Mouse (Mus musculus) right cerebral cortex, postnatal 25 days (tissue): ENCODE measurements around the gene Csnk1d.

Experiments
- DNase-seq: peaks from one replicate; pipeline ENCODE4 v3.0.0; 2022

The Csnk1d gene

DNA sequence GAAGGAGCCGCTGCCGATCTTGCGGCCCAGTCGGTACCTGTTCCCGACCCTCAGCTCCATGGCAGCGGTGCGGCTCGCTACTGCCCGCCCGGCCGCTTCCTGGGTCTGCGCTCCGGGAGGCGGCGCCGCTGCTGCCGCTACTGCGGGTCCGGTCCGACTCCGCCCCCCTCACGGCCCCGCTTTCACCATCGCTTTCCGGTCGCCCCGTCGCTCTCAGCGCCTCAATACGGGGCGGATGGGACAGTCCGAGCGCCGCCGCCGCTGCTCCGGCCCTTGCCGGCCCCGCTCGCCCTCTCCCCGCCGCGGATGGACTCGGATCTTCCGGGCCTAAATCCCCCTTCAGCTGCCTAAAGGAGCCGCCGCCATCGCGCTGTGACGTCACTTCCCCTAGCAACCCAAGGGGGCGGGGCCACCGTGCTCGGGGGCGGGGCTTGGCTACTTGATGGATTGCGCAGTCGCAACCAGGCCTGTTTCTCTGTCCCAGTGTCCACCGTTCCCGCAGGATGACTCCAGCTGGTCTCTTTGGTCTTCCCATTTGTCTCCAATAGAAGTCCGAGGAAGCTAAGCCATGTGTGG is at the start of gene Csnk1d:
Gene Csnk1d (minus strand): TSS at position 380 of the 576 bp plus-strand sequence.
- peak; percentile 99 for DNase-seq

- peak; percentile 31 for DNase-seq
These were observed 48.2 kb upstream of the Csnk1d start, which contains the start of gene Cd7 for GRCm38 (mm10) chr11:121039302-121039701. Gene Cd7, minus strand, starts transcription at chr11:121039418.

DNA sequence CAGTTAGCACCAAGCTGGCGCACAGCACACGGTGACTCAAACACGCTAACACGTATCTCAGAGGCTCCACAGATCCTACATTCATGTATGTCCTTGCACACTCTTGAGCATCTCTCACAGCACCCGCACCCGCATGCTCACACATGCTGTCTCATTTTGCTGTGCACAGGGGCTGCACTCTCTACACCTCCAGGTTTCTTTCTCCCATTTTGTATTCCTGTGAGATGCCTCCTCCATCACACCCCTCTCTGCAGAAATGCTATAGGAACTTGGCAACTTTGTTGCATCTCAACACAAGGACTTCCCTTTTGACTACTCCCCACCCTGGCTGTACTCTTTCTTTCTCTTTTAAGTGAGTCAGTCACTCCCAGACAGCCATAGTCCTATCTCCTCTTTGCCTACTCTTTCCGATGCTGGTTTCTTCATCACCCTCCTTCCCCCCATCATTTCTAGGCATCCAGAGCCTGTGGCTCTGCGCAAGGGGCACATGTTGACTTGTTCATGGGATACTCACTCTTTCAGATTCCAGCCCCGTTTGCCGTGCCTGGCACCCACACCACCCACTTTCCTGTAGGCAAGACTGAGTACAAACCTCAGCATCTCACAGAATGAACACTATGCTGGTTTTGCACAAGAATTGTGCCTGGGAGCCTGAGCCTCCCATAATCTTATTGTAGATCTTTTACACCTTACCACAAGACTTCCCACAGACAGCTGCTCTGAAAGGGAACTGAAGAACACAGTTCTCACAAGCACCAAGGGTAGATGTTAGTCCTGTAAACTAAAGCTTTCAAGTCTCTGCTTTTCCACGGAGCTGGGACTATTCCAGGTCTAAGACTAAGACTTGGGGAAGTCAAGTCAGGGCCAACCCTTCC is 47.5 kb upstream of the Csnk1d start:
- peak; percentile 25 for DNase-seq

DNA sequence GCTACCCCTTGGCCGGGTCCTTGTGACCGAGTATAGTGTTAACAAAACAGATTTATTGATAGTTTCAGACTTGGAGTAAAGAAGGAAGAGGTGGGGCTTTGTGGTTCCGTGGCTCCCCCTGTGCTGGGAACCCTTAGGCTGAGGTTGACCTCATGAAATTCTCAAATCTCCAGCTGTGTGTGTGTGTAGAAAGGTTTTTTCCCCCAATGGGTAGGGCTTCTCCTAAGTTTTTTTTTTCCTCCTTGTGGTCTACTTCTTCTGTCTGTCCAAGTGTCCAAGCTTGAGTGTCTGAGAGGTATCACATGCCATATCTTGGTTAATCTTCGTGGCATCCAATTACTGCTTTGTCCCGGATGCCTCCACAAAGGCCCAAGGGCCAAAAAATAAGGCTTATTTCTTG is 42.0 kb upstream of the Csnk1d start:
- DNase-seq, result no peak

- no peak for DNase-seq
These were observed 36.1 kb upstream of the Csnk1d start for GRCm38 (mm10) chr11:121027259-121027658.

DNA sequence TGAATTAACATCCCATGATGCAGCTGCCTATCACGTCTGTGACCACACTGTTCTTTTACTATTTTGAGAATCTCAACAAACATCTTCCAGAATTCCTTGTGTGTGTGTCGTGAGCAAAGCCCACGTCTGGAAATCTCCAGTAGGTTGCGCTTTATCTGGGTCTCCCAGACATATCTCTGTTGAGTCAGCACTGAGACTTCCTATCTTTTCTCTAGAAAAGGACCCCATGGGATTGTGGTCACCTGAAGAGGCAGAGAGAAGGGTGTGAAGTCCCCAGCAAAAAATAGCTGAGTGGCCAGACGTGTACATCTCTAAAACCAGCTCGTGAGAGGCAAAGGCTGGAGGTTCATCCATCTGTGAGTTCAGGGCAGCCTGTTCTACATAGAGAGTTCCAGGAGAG is 33.0 kb upstream of the Csnk1d start:
- no peak for DNase-seq

DNA sequence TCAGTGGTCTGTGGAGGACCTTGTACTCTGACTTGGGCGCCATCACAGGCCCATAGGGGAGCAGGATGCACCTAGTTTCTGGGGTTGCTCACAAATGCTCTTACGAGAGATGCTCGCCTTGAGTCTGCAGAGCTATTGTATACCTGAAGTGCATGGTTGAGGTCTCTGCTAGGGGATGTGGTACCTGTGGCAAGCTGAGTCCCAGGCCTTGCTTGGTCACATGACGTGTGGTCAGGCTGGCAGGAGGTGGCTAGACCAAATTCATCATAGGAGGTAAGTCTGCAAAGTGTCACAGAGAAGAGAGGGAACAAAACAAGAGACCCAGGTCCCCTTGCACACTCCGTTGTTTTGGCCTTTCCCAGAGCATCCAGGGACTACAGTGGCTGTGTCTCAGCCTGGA is 28.4 kb upstream of the Csnk1d start:
- DNase-seq, result no peak

DNA sequence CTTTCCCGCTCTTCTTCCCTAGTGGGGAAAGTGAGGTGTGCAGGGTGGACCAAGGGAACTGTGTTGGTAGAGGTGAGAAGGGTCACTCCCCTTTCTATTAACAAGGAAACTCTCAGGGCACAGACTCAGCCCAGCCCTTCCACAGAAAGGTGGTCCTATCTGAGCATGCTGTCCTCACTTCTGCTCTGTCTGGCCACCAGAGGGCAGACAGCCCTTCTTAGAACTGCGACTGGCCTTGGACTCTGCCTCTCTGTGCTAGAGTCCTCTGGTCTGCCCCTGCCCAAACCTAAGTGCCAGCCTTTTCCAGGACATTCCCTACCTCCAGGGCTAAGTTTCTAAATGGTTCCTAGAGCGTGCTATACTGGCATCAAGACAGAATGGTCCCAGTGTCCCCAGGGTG is 26.6 kb upstream of the Csnk1d start:
- DNase-seq, result peak; percentile 44

GRCm38 (mm10) chr11:121015472-121015871 is 24.3 kb upstream of the Csnk1d start:
- no peak for DNase-seq

GRCm38 (mm10) chr11:121014896-121015300 is 23.8 kb upstream of the Csnk1d start:
- peak; percentile 61 for DNase-seq

DNA sequence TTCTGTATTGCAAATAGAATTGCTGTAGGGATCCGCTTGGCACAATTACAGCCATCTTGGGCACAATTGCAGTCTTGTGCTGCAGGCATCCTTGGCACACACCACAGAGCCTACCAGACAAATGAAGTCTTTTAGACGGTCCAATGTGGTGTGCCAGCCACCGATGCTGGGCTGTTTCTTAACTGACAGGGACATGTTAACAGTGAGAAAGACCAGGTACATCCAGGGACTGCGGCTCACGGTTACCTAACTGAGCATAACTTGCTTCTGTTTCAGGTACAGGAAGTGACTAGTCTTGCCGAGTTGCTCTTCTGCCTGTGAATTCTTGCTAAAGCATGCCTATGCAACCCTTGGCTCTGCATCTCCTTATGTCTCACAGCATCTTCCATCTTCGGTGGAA is 22.5 kb upstream of the Csnk1d start:
- DNase-seq, result no peak

DNA sequence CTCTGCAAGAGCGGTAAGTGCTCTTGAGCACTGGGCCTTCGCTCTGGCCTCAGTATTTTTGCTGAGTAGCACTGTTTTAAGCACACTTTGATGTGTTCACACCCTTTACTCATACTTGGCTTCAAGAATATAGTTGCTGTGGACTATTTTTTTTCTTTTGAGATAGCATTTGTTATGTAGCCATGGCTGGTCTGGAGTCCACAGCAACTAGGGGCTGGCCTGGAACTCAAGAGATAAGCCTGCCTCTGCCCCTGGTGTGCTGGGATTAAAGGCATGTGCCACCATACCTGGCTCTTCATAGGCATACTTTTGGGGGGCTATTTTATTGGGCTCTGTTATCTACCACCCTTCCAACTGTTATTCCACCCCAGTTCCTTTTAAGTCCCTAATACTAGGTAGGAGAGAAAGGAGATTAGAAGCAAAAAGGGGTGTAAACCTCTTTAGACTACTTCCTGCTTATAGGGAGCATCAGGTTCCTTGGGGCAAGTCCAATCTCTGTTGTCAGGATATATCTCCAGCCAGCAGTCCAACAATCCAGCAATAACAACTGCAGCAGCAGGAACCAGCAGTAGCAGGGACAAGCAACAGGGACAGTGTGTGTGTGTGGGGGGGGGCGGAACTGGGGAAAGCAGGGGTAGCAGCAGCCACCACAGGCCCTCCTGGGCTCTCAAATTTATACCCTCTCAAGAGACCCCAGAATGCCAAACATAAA is 19.1 kb upstream of the Csnk1d start:
- no peak for DNase-seq

- DNase-seq, result no peak
These were observed 15.1 kb upstream of the Csnk1d start for GRCm38 (mm10) chr11:121006184-121006583.

GRCm38 (mm10) chr11:121004281-121004680 is 13.2 kb upstream of the Csnk1d start:
- DNase-seq, result no peak

GRCm38 (mm10) chr11:121001966-121002365 is 10.8 kb upstream of the Csnk1d start:
- DNase-seq, result no peak

DNA sequence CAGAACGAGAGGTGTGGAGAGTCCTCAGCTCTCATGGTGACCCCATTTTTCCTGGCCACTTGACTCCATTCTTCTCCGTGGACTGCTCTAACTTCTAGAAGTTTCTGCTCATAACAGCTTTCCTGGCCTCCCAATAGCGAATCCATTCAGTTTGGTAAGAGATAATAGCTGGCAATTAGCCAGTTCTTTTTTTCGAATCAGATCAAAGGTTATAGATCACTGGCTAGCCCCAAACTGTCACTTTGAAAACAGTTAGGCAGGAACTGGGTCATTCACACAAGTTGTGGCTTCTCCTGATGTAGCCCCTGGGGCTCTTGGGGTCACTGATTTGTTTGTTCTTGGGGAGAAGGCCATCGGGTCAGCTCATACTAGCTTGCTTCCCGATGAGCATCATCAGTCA is 3.6 kb upstream of the Csnk1d start:
- DNase-seq, result no peak

GRCm38 (mm10) chr11:120993586-120993985 is 2.5 kb upstream of the Csnk1d start:
- DNase-seq, result no peak

DNA sequence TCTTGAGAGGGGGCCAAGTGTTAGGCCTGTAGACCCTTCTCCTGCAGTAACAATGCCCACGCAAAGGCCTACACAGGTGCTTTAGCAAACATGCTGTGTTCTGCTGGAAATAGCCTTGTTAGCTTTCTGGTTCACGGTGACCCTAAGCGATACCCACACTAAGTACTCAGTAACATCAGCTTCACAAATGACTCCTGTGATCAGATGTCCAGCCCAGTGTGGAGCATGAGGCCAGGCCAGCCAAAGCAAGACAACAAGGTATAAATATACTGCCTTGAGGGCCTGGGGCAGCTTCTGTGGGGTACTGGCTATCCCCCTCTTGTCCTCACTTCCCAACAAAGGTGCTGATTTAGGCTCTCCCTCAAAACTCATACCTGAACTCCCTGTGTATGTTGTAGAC is 1.9 kb upstream of the Csnk1d start:
- no peak for DNase-seq

- DNase-seq, result no peak
These were observed 661 bp upstream of the Csnk1d start for GRCm38 (mm10) chr11:120991791-120992190.

GRCm38 (mm10) chr11:120990126-120990781 is 876 bp downstream of the Csnk1d start:
- DNase-seq, result no peak

DNA sequence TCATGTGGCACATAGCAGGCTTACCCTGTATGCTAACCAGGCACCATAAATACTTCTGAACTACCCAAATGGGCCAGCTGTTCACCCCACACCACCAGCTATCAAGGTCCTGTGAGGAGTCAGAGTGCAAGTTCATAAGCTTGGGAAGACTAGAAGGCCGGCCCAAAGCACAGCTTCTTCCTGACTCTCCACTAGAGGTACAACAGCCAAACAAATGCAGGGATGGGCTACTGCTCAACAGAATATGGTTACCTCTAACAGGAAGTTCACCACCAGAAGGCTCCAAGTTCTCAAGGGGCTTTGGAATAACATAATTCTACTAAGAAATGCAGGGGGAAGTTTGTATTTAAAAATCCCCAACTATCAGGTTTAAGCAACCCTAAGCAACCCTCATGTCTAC is 1.6 kb downstream of the Csnk1d start:
- DNase-seq, result no peak

DNA sequence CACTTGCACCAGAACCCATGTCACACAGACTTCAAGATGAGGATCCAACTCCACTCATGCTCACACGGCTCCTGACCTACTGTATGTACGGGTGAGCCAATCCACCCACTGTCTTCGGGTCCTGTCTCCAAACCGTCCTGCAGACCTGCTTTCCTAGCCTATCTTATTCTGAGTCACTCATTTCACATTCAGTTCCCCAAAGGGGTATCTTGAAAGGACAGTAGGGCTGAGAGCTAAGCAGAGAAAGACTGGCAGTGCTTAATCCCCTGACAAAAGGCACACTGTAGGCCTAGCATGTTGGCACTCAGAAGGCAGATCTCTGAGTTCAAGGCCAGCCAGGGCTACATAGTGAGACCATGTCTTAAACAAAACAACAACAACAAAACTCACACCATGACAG is 2.7 kb downstream of the Csnk1d start:
- no peak for DNase-seq

DNA sequence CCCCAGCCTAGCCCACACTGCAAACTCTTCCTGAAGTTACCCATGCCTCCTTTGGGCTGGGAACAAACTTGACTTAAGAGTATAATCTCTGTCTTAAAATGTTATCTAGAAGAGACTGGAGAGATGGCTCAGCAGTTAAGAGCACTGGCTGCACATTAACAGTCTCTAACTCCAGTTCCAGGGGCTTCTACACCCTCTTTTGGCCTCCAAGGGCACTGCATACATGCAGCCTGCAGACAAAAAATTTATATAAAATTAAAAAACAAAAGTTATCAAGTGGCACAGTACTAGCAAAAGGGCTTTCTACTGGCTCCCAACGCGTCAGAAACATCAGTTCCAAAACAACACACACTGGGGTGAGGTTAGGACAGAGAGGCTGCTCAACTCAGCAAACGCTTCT is 3.5 kb downstream of the Csnk1d start:
- DNase-seq, result no peak
